Mouse (Mus musculus): ENCODE measurements around the gene Ehbp1. TPM values are rescaled to one million over a fixed set of nuclear protein-coding genes. Genes with fewer than 3 reads are reported as not detected.

Ehbp1 gene
- 7.4 and 9.6 TPM in 2 replicates for polyA plus RNA-seq (2016; fragmentation: Nextera tagmentation; extraction: Ambion mirVana)

DNA sequence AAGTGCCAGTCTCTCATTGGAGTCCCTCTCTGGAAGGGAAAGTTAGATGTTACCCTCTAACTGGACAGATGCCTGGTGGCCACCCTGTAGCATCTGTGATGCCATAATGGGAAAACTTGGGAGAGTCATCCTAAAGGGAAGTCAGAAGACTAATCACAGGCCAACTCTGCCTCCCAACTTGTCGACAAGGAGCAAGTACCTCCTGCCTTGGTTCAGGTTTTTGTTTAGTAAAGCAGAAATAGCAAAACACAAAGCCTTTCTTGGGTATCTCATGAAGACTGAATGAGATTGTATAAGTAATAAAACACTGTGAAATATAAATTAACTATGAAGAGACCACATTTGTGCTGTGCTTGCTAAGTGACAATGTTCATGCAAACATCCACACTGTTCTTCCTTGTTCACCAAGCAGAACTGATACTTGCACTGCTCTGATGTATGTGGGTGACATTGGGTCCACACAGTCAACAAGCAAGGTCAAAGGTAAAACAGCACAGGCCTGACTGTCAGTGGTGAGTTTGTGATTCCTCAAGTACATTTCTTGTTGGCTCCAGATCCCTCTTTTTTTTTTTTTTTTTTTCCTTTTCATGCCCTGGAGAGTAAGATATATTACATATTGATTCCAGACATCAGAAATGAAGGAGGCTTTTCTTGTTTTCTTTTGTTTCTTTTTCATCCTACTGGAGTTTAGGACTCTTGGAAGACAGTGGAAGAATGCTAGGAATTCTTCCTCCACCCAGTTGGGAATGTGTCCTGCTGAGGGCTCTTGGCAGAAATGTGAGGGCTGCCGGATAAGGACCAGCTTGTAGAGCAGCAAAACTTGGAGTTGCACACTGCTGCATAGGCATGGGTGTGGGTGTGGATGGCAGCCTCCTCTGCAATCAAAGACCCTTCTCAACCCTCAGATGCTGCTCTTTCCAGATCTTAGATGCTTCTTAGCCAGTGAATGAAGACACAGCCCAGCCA is at the start of gene Ehbp1:
Ehbp1 (minus strand) TSS at position 51 of the 966 bp plus-strand sequence.
- no peaks in the 10 kb centered on the region for H3K36me3 ChIP-seq
- WGBS = 62% methylated on average over 2 of the region's 2 CpGs
- no peak within 1 kb of the TSS for H3K4me3 ChIP-seq
- no peak for DNase-seq (ENCODE audit: low spot score)
- H3K27me3 ChIP-seq (ENCODE audit: insufficient read depth, poor library complexity, severe bottlenecking) = no peaks in the 10 kb centered on the region
- peaks cover 7% of the 10 kb centered on the region for H3K4me1 ChIP-seq (replicated peaks)
- H3K27ac ChIP-seq = no peak within 1 kb of the TSS
- no peaks in the 10 kb centered on the region for H3K9me3 ChIP-seq

DNA sequence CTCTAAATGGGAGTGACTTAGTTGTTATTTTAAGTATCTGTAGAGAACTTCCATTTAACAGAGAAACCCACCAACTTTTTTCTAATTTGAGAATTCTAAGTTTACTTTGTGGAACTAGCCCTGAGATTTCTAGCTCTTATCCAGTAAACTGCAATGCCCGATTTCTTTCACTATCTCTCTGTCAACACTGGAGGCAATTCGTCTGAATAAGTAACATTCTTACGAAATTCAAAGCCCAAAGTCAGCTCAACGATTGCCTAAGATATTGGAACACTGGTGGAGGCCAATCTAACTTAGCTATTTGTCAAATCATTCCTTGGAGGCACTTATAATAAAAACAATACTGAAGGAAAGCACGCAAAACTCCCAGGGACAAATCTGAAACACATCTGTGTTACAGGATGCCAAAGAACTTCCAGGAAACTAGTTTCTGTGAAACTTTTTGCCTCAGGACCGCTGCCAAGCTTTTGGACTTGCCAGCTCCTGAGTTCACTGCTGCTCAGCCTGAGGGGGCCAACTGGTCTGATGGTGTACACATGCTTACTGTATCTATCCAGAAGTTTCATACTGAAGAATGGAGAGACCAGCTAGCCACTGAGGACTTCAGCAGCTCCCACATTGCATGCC is 45.5 kb upstream of the Ehbp1 start:
- Histone ChIP-seq H3K4me1 (replicated peaks) (no peaks in the 10 kb centered on the region), H3K36me3 (no peaks in the 10 kb centered on the region), H3K27me3 (ENCODE audit: insufficient read depth, poor library complexity, severe bottlenecking) (no peaks in the 10 kb centered on the region), H3K27ac (no peak overlapping the region), H3K4me3 (no peak overlapping the region), H3K9me3 (no peaks in the 10 kb centered on the region)
- WGBS = 88% methylated on average over 6 of the region's 6 CpGs
- no peak for DNase-seq (ENCODE audit: low spot score)

DNA sequence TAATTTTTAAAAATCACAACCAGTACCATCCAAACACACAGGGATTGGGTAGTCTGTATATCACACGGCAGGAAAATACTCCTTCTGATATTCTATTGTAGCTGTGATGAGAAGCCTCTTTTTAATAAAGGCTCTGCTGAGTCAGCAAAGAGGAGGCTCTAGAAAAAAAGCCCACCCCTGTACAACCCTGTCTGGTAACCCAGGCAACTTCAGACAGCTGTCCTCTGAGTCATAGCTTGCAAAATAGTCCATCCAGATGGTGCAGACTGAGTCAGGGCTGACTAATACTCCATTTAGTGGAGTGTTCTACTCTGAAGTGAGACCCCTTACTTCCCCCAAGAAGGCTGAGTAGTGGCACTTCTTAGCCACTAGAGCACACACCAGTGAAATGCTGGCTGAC is 41.4 kb upstream of the Ehbp1 start:
- 89% methylated on average over 1 of the region's 1 CpGs for WGBS
- no peaks in the 10 kb centered on the region for H3K9me3 ChIP-seq
- no peak for DNase-seq (ENCODE audit: low spot score)
- H3K27ac ChIP-seq = no peak overlapping the region
- no peak overlapping the region for H3K4me3 ChIP-seq
- H3K27me3 ChIP-seq (ENCODE audit: insufficient read depth, poor library complexity, severe bottlenecking) = no peaks in the 10 kb centered on the region
- no peaks in the 10 kb centered on the region for H3K36me3 ChIP-seq
- no peaks in the 10 kb centered on the region for H3K4me1 ChIP-seq (replicated peaks)

- Histone ChIP-seq H3K27me3 (ENCODE audit: insufficient read depth, poor library complexity, severe bottlenecking) (no peaks in the 10 kb centered on the region), H3K9me3 (no peaks in the 10 kb centered on the region), H3K27ac (no peak overlapping the region), H3K4me1 (replicated peaks) (no peaks in the 10 kb centered on the region), H3K36me3 (no peaks in the 10 kb centered on the region), H3K4me3 (no peak overlapping the region)
- no peak for DNase-seq (ENCODE audit: low spot score)
- 90% methylated on average over 2 of the region's 2 CpGs for WGBS
Measured at GRCm38 (mm10) chr11:22374811-22375210, 32.7 kb upstream of the Ehbp1 start.

GRCm38 (mm10) chr11:22373290-22373674 is 31.2 kb upstream of the Ehbp1 start:
- Histone ChIP-seq H3K27ac (no peak overlapping the region), H3K36me3 (no peaks in the 10 kb centered on the region), H3K9me3 (no peaks in the 10 kb centered on the region), H3K4me3 (no peak overlapping the region), H3K4me1 (replicated peaks) (no peaks in the 10 kb centered on the region), H3K27me3 (ENCODE audit: insufficient read depth, poor library complexity, severe bottlenecking) (no peaks in the 10 kb centered on the region)
- WGBS = 81% methylated on average over 3 of the region's 3 CpGs
- DNase-seq (ENCODE audit: low spot score) = no peak

DNA sequence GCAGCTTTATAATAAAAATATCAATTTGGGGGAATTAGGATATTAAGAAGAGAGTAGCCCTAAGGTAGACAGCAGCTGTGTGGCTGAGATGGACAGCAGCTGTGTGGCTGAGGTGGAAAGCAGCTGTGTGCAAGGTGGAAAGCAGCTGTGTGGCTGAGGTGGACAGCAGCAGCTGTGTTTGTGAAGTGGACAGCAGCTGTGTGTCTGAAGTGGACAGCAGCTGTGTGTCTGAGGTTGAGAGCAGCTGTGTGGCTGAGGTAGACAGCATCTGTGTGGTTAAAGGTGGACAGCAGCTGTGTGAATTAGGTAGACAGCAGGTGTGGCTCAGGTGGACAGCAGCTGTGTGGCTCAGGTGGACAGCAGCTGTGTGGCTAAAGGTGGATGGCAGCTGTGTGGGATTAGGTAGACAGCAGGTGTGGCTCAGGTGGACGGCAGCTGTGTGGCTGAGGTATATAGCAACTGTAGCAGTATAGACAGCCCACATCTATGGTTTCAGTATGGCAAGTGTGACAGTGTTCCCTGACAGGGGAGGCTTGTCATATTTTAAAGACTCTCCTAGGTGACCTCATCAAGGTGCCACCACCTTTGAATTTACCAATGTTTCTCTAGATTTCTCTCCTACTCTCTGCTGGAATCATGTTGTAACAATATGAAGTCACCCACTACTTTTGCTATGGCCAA is 30.7 kb upstream of the Ehbp1 start:
- Histone ChIP-seq H3K27ac (no peak overlapping the region), H3K4me1 (replicated peaks) (no peaks in the 10 kb centered on the region), H3K4me3 (no peak overlapping the region), H3K36me3 (no peaks in the 10 kb centered on the region), H3K27me3 (ENCODE audit: insufficient read depth, poor library complexity, severe bottlenecking) (no peaks in the 10 kb centered on the region), H3K9me3 (no peaks in the 10 kb centered on the region)
- 93% methylated on average over 1 of the region's 1 CpGs for WGBS
- DNase-seq (ENCODE audit: low spot score) = no peak

DNA sequence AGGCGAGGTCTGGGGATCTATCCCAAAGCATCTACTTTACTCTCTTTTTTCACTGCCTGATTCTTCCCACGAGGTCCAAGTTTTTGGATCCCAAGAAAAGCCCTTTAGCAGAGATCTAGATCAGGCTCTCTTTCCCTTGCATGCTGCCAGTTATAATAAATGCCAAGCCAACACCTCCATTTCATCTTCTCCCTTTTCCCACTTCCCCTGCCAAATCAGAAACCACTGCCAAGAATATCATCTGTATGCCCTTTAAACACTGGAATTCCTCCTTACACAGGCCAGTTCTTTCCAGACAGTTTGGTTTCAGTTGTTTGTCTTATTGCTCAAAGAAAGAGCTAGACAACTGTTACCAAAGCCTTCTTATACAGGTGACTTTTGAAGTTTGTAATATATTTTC is 27.7 kb upstream of the Ehbp1 start:
- no peaks in the 10 kb centered on the region for H3K9me3 ChIP-seq
- no peak for DNase-seq (ENCODE audit: low spot score)
- H3K4me3 ChIP-seq = no peak overlapping the region
- no peaks in the 10 kb centered on the region for H3K36me3 ChIP-seq
- no peaks in the 10 kb centered on the region for H3K27me3 ChIP-seq (ENCODE audit: insufficient read depth, poor library complexity, severe bottlenecking)
- WGBS = 73% methylated on average over 2 of the region's 2 CpGs
- H3K4me1 ChIP-seq (replicated peaks) = no peaks in the 10 kb centered on the region
- H3K27ac ChIP-seq = no peak overlapping the region

DNA sequence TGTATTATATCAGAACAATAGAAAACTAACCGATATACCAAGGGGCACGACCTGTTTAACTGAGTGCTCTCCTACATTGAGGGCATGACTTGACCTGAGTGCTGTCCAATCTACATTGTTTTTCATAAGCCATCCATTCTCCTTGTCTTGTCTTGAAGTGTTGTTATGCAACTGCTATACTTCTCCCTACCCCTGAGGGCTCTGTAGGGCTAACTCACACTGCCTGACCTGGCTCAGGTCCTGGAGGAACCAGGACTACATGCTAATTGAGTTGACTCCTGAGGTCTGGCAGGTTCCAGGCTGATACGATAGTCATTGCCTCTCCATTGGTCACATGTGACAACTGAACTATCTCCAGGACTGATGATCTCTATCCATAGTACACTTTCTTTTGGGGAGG is 26.5 kb upstream of the Ehbp1 start:
- no peaks in the 10 kb centered on the region for H3K27me3 ChIP-seq (ENCODE audit: insufficient read depth, poor library complexity, severe bottlenecking)
- no peak overlapping the region for H3K4me3 ChIP-seq
- no peaks in the 10 kb centered on the region for H3K9me3 ChIP-seq
- DNase-seq (ENCODE audit: low spot score) = no peak
- H3K27ac ChIP-seq = no peak overlapping the region
- no peaks in the 10 kb centered on the region for H3K36me3 ChIP-seq
- WGBS = 88% methylated on average over 3 of the region's 3 CpGs
- H3K4me1 ChIP-seq (replicated peaks) = no peaks in the 10 kb centered on the region

- no peaks in the 10 kb centered on the region for H3K36me3 ChIP-seq
- H3K4me1 ChIP-seq (replicated peaks) = no peaks in the 10 kb centered on the region
- no peak overlapping the region for H3K27ac ChIP-seq
- H3K9me3 ChIP-seq = no peaks in the 10 kb centered on the region
- no peak overlapping the region for H3K4me3 ChIP-seq
- WGBS = 90% methylated on average over 2 of the region's 2 CpGs
- DNase-seq (ENCODE audit: low spot score) = no peak
- no peaks in the 10 kb centered on the region for H3K27me3 ChIP-seq (ENCODE audit: insufficient read depth, poor library complexity, severe bottlenecking)
Measured at GRCm38 (mm10) chr11:22366486-22366885, 24.4 kb upstream of the Ehbp1 start.

GRCm38 (mm10) chr11:22353962-22354621 is 12.0 kb upstream of the Ehbp1 start:
- Histone ChIP-seq H3K4me3 (no peak overlapping the region), H3K36me3 (no peaks in the 10 kb centered on the region)
- 90% methylated on average over 6 of the region's 6 CpGs for WGBS

GRCm38 (mm10) chr11:22349945-22350344 is 7.9 kb upstream of the Ehbp1 start:
- Histone ChIP-seq H3K36me3 (no peaks in the 10 kb centered on the region), H3K27ac (peak overlapping the region; percentile 86; the same call in 1 of the 2 replicates), H3K27me3 (ENCODE audit: insufficient read depth, poor library complexity, severe bottlenecking) (no peaks in the 10 kb centered on the region), H3K4me1 (replicated peaks) (peaks cover 32% of the 10 kb centered on the region), H3K9me3 (no peaks in the 10 kb centered on the region), H3K4me3 (no peak overlapping the region)
- 78% methylated on average over 2 of the region's 2 CpGs for WGBS
- no peak for DNase-seq (ENCODE audit: low spot score)

More at GRCm38 (mm10) chr11:22353962-22354621, 12.0 kb upstream of the Ehbp1 start:
- no peak for DNase-seq (ENCODE audit: low spot score)
- H3K27me3 ChIP-seq (ENCODE audit: insufficient read depth, poor library complexity, severe bottlenecking) = no peaks in the 10 kb centered on the region
- no peak overlapping the region for H3K27ac ChIP-seq
- H3K4me1 ChIP-seq (replicated peaks) = peaks cover 9% of the 10 kb centered on the region
- H3K9me3 ChIP-seq = peaks cover 9% of the 10 kb centered on the region; the same call in 1 of the 2 replicates

DNA sequence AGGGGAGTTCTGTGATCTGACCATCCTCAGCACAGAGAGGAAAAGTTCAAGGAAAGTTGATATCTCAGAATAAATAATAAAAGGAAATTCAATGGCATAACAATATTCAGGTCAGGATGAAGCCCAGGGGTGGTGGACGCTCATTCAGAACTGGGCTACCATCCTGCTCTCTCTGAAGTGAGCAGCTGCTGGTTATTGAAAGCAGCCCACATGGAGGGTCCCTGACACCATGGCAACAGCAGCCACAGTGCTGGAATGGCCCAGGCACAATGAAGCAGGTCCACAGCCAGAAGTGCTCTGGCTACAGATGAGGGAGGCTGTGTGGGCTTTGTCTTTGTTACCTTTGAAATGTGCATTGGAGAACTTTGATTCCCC is 6.4 kb upstream of the Ehbp1 start:
- WGBS = 10% methylated on average over 1 of the region's 1 CpGs
- no peaks in the 10 kb centered on the region for H3K36me3 ChIP-seq

More for the DNA sequence above, 6.4 kb upstream of the Ehbp1 start:
- H3K27ac ChIP-seq = peak overlapping the region; percentile 86
- peaks cover 32% of the 10 kb centered on the region for H3K4me1 ChIP-seq (replicated peaks)
- H3K9me3 ChIP-seq = no peaks in the 10 kb centered on the region
- H3K27me3 ChIP-seq (ENCODE audit: insufficient read depth, poor library complexity, severe bottlenecking) = no peaks in the 10 kb centered on the region
- peak; percentile 86 for DNase-seq (ENCODE audit: low spot score)
- H3K4me3 ChIP-seq = 0 out of 2 replicates have a peak overlapping the region, but pooled peaks have one; percentile 6

Measured in hindbrain, embryonic 10.5 days (tissue).